Mouse (Mus musculus) spleen, adult 2 months (tissue): Measurements from ENCODE around the gene Dyrk1a. TPM values are rescaled to one million over a fixed set of nuclear protein-coding genes. Genes with fewer than 3 reads are reported as not detected.

Experiments used
- DNase-seq, 2 experiments: peaks; one replicate each; pipeline versions ENCODE4 v3.0.0 to v3.0.0-alpha.2; 2012 to 2021; ENCODE audit warnings: low spot score in 2 of 2, low read depth in 1 of 2
- H3K27ac ChIP-seq: fragments of 200-500 bp; 2 replicates; pipeline ENCODE4 v1.5.1; 2012; ENCODE audit warnings: low read length, inconsistent platforms; ENCODE audit not compliant: insufficient read depth
- H3K27me3 ChIP-seq: fragments of 200-500 bp; 2 replicates; pipeline ENCODE4 v1.6.1; 2012; ENCODE audit warnings: mild to moderate bottlenecking, moderate library complexity, low read length, inconsistent platforms; ENCODE audit not compliant: control insufficient read depth, insufficient read depth
- H3K36me3 ChIP-seq: fragments of 200-500 bp; 2 replicates; pipeline ENCODE4 v1.6.1; 2012; ENCODE audit warnings: mild to moderate bottlenecking, low read length, inconsistent platforms; ENCODE audit not compliant: control insufficient read depth, insufficient read depth
- H3K4me1 ChIP-seq: fragments of 200-500 bp; 2 replicates; pipeline ENCODE4 v1.6.1; 2011; ENCODE audit warnings: inconsistent platforms; ENCODE audit not compliant: control insufficient read depth, insufficient read depth, insufficient read length
- H3K4me3 ChIP-seq: fragments of 200-500 bp; 2 replicates; pipeline ENCODE4 v1.5.1; 2011; ENCODE audit warnings: mild to moderate bottlenecking, inconsistent platforms; ENCODE audit not compliant: insufficient read depth, insufficient read length; ENCODE audit errors: extremely low read depth
- CTCF ChIP-seq: fragments of 200-500 bp; IDR thresholded peaks from 2 replicates; pipeline ENCODE4 v1.5.1; 2011; ENCODE audit warnings: mild to moderate bottlenecking, inconsistent platforms; ENCODE audit not compliant: insufficient read depth, insufficient read length, insufficient replicate concordance; ENCODE audit errors: extremely low read depth
- POLR2A ChIP-seq: fragments of 200-500 bp; IDR thresholded peaks from 2 replicates; pipeline ENCODE4 v1.6.1; 2011; ENCODE audit warnings: low read depth, low read length, inconsistent platforms
- WGBS: fragments of 180-500 bp; shearing (Covaris S2); methylation state at CpG from one replicate; pipeline ENCODE4 v1.1.7; 2018; 5-methylcytosine and 5-hydroxymethylcytosine counted together
- polyA plus RNA-seq: library from polyadenylated mRNA; depleted of rRNA; stranded (reverse); fragments of >200 nt; gene quantifications from 2 replicates; pipeline ENCODE4 v1.2.3, GENCODE M21; 2012

The Dyrk1a gene
- polyA plus RNA-seq, 1 experiment, result 24.7 TPM

DNA sequence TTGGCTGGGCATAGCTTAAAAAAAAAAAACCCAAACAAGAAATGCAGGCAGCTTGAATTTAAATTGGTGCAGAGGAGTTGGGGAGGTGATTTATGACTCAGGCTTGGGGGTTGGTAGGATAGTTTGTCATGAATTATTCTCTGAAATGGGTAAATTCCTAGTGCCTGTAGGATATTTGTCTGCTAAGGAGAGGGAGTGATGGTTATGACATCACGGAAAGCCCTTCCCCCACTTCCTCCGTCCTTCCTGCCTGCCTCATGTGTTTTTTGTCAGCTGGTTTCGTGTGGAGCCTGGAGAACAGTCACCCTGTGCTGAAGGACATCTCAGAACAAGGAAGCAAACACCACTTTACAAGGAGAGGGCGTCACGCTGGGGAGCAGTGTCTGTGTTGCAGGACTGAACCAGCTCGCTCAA lies 31.7 kb downstream of the Dyrk1a start:
- no peak overlapping the region for H3K4me3 ChIP-seq
- 9% methylated on average over 6 of the region's 6 CpGs for WGBS
- peak overlapping the region; percentile 45; the same call in 1 of the 2 replicates for H3K27ac ChIP-seq
- peaks cover 52% of the 10 kb centered on the region for H3K4me1 ChIP-seq
- TF ChIP-seq CTCF (no peak), POLR2A (no peak)
- DNase-seq, result peak; percentile 54 to 56
- H3K27me3 ChIP-seq, result no peaks in the 10 kb centered on the region
- no peaks in the 10 kb centered on the region for H3K36me3 ChIP-seq

GRCm38 (mm10) chr16:94602188-94602587 lies 32.4 kb downstream of the Dyrk1a start:
- WGBS, result 68% methylated on average over 1 of the region's 1 CpGs
- Histone ChIP-seq H3K36me3 (no peaks in the 10 kb centered on the region), H3K27ac (no peak overlapping the region), H3K4me1 (peaks cover 47% of the 10 kb centered on the region), H3K4me3 (no peak overlapping the region), H3K27me3 (no peaks in the 10 kb centered on the region)
- DNase-seq, result no peak
- TF ChIP-seq CTCF, result no peak
- no peak for TF ChIP-seq POLR2A

- DNase-seq, result no peak
- 73% methylated on average over 4 of the region's 4 CpGs for WGBS
- no peak overlapping the region for H3K27ac ChIP-seq
- no peaks in the 10 kb centered on the region for H3K36me3 ChIP-seq
- TF ChIP-seq POLR2A, result no peak
- no peak for TF ChIP-seq CTCF
- H3K4me3 ChIP-seq, result no peak overlapping the region
- H3K27me3 ChIP-seq, result no peaks in the 10 kb centered on the region
- H3K4me1 ChIP-seq, result peaks cover 44% of the 10 kb centered on the region
Measured at GRCm38 (mm10) chr16:94602730-94603129, 32.9 kb downstream of the Dyrk1a start.

GRCm38 (mm10) chr16:94606169-94606568 lies 36.4 kb downstream of the Dyrk1a start:
- no peaks in the 10 kb centered on the region for H3K27me3 ChIP-seq
- peaks cover 25% of the 10 kb centered on the region for H3K4me1 ChIP-seq
- 89% methylated on average over 1 of the region's 1 CpGs for WGBS
- no peaks in the 10 kb centered on the region for H3K36me3 ChIP-seq
- H3K4me3 ChIP-seq, result no peak overlapping the region
- TF ChIP-seq POLR2A (no peak), CTCF (no peak)
- H3K27ac ChIP-seq, result no peak overlapping the region
- DNase-seq, result no peak

GRCm38 (mm10) chr16:94607468-94607867 lies 37.7 kb downstream of the Dyrk1a start:
- no peak for DNase-seq
- 68% methylated on average over 1 of the region's 1 CpGs for WGBS
- Histone ChIP-seq H3K27ac (no peak overlapping the region), H3K36me3 (peaks cover 2% of the 10 kb centered on the region; the same call in 1 of the 2 replicates), H3K27me3 (no peaks in the 10 kb centered on the region), H3K4me1 (peaks cover 17% of the 10 kb centered on the region), H3K4me3 (no peak overlapping the region)
- TF ChIP-seq POLR2A, result no peak
- TF ChIP-seq CTCF, result no peak

GRCm38 (mm10) chr16:94608706-94609594 lies 39.1 kb downstream of the Dyrk1a start:
- Histone ChIP-seq H3K4me1 (peaks cover 14% of the 10 kb centered on the region), H3K4me3 (no peak overlapping the region), H3K36me3 (peaks cover 2% of the 10 kb centered on the region; the same call in 1 of the 2 replicates), H3K27ac (no peak overlapping the region), H3K27me3 (no peaks in the 10 kb centered on the region)
- DNase-seq, result no peak
- WGBS, result 81% methylated on average over 9 of the region's 9 CpGs
- TF ChIP-seq CTCF (no peak), POLR2A (no peak)

- Histone ChIP-seq H3K27ac (no peak overlapping the region), H3K4me1 (peaks cover 7% of the 10 kb centered on the region), H3K27me3 (no peaks in the 10 kb centered on the region), H3K36me3 (peaks cover 2% of the 10 kb centered on the region; the same call in 1 of the 2 replicates), H3K4me3 (no peak overlapping the region)
- TF ChIP-seq CTCF (no peak), POLR2A (no peak)
- no peak for DNase-seq
- WGBS, result 92% methylated on average over 8 of the region's 8 CpGs
Measured at GRCm38 (mm10) chr16:94612573-94612972, 42.8 kb downstream of the Dyrk1a start.
